Mouse (Mus musculus): Measurements from ENCODE around the gene Gpc4. TPM values are rescaled to one million over a fixed set of nuclear protein-coding genes. Genes with fewer than 3 reads are reported as not detected.

Gpc4 gene
- polyA plus RNA-seq (2015; fragmentation: Nextera tagmentation; extraction: Ambion mirVana) = 102 and 105 TPM in 2 replicates

- H3K9ac ChIP-seq = peak within 1 kb of the TSS; percentile 65
- H3K4me2 ChIP-seq = peak within 1 kb of the TSS; percentile 51
- peaks cover 5% of the 10 kb centered on the region; the same call in 1 of the 2 replicates for H3K4me1 ChIP-seq
- peaks cover 4% of the 10 kb centered on the region; the same call in 1 of the 2 replicates for H3K27me3 ChIP-seq
- WGBS = 22% methylated on average over 67 of the region's 76 CpGs
- ATAC-seq (ENCODE audit: insufficient number of reproducible peaks, low FRiP score, low TSS enrichment, low read depth) = peak; percentile 89
- H3K27ac ChIP-seq = peak within 1 kb of the TSS; percentile 84
- no peaks in the 10 kb centered on the region for H3K36me3 ChIP-seq
- peak within 1 kb of the TSS; percentile 59 for H3K4me3 ChIP-seq
- H3K9me3 ChIP-seq = no peaks in the 10 kb centered on the region
Observed at GRCm38 (mm10) chrX:52164738-52165554, at the start of gene Gpc4. TSS of gene Gpc4 (minus strand) at chrX:52165252.

GRCm38 (mm10) chrX:52212846-52213245 lies 47.8 kb upstream of the Gpc4 start:
- Histone ChIP-seq H3K4me2 (no peak overlapping the region), H3K4me1 (no peaks in the 10 kb centered on the region), H3K27ac (no peak overlapping the region), H3K36me3 (no peaks in the 10 kb centered on the region), H3K9me3 (no peaks in the 10 kb centered on the region), H3K9ac (no peak overlapping the region), H3K4me3 (no peak overlapping the region), H3K27me3 (peaks cover 4% of the 10 kb centered on the region; the same call in 1 of the 2 replicates)
- ATAC-seq (ENCODE audit: insufficient number of reproducible peaks, low FRiP score, low TSS enrichment, low read depth) = no peak
- 44% methylated on average over 4 of the region's 4 CpGs for whole genome bisulfite sequencing

DNA sequence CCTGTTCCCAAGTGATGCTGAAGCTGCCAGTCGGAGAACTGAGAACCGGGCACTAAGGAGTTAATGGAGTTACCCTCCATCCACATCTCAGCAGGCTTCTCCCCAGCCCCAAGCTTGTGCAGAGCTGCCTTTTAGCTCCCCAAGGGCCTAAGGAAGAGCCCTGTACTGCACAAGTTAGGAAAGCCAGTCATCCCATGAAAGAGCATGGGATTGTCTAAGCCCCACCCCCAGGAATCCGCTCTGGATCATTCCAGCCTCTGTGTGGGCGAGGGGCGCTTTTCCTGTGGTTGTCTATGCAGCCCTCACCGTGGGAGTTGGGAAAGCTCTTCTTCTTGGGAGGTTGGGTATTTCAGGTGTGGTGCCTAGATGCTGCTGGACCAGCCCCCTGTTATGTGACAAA lies 34.8 kb upstream of the Gpc4 start:
- Histone ChIP-seq H3K9ac (no peak overlapping the region), H3K4me2 (no peak overlapping the region), H3K36me3 (no peaks in the 10 kb centered on the region), H3K27ac (no peak overlapping the region), H3K27me3 (no peaks in the 10 kb centered on the region; the same call in 1 of the 2 replicates), H3K4me1 (0 out of 2 replicates have a peak, but pooled peaks cover 4% of the 10 kb centered on the region), H3K4me3 (no peak overlapping the region), H3K9me3 (no peaks in the 10 kb centered on the region)
- ATAC-seq (ENCODE audit: insufficient number of reproducible peaks, low FRiP score, low TSS enrichment, low read depth) = no peak
- 27% methylated on average over 6 of the region's 6 CpGs for WGBS

GRCm38 (mm10) chrX:52193311-52193968 lies 28.4 kb upstream of the Gpc4 start:
- Histone ChIP-seq H3K4me1 (no peaks in the 10 kb centered on the region), H3K9ac (no peak overlapping the region), H3K4me2 (no peak overlapping the region), H3K4me3 (no peak overlapping the region), H3K36me3 (no peaks in the 10 kb centered on the region), H3K9me3 (no peaks in the 10 kb centered on the region), H3K27ac (no peak overlapping the region), H3K27me3 (no peaks in the 10 kb centered on the region)
- WGBS = 33% methylated on average over 4 of the region's 4 CpGs
- no peak for ATAC-seq (ENCODE audit: insufficient number of reproducible peaks, low FRiP score, low TSS enrichment, low read depth)

- no peak for ATAC-seq (ENCODE audit: insufficient number of reproducible peaks, low FRiP score, low TSS enrichment, low read depth)
- Histone ChIP-seq H3K9me3 (no peaks in the 10 kb centered on the region), H3K4me1 (no peaks in the 10 kb centered on the region), H3K27ac (no peak overlapping the region), H3K4me3 (no peak overlapping the region), H3K36me3 (no peaks in the 10 kb centered on the region), H3K27me3 (no peaks in the 10 kb centered on the region), H3K9ac (no peak overlapping the region), H3K4me2 (no peak overlapping the region)
- 32% methylated on average over 4 of the region's 4 CpGs for WGBS
Observed at GRCm38 (mm10) chrX:52189094-52189493, 24.0 kb upstream of the Gpc4 start.

GRCm38 (mm10) chrX:52183551-52184442 lies 18.7 kb upstream of the Gpc4 start:
- Histone ChIP-seq H3K4me3 (no peak overlapping the region), H3K36me3 (no peaks in the 10 kb centered on the region), H3K27ac (no peak overlapping the region), H3K9me3 (no peaks in the 10 kb centered on the region), H3K27me3 (no peaks in the 10 kb centered on the region), H3K4me1 (no peaks in the 10 kb centered on the region), H3K9ac (no peak overlapping the region), H3K4me2 (no peak overlapping the region)
- ATAC-seq (ENCODE audit: insufficient number of reproducible peaks, low FRiP score, low TSS enrichment, low read depth) = no peak
- WGBS = 43% methylated on average over 5 of the region's 5 CpGs

GRCm38 (mm10) chrX:52181401-52181800 lies 16.3 kb upstream of the Gpc4 start:
- WGBS = 50% methylated on average over 2 of the region's 2 CpGs

DNA sequence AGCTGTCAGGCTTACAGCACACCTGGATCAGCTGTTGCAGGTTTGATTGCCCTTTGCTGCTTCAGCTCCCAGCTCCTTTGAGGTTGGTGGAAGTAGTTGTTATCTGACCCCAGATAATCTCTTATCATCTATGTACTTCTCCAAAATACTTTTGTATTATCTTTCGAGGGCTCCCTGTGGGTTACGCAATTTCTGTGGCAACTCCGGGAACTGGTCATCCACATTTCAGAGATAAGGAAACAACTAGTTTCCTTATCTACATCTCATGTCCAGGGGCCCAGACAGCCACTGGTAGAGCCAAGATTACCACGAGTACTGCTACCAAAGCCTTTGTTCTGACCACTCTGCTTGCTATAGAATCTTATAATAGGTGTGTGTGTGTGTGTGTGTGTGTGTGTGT lies 12.0 kb upstream of the Gpc4 start:
- no peaks in the 10 kb centered on the region for H3K9me3 ChIP-seq
- 77% methylated on average over 4 of the region's 4 CpGs for WGBS

More at GRCm38 (mm10) chrX:52181401-52181800, 16.3 kb upstream of the Gpc4 start:
- no peak overlapping the region for H3K4me2 ChIP-seq
- ATAC-seq (ENCODE audit: insufficient number of reproducible peaks, low FRiP score, low TSS enrichment, low read depth) = no peak
- no peaks in the 10 kb centered on the region for H3K9me3 ChIP-seq
- H3K4me3 ChIP-seq = no peak overlapping the region
- no peak overlapping the region for H3K27ac ChIP-seq
- H3K36me3 ChIP-seq = no peaks in the 10 kb centered on the region
- no peak overlapping the region for H3K9ac ChIP-seq
- H3K4me1 ChIP-seq = no peaks in the 10 kb centered on the region
- H3K27me3 ChIP-seq = no peaks in the 10 kb centered on the region

GRCm38 (mm10) chrX:52167519-52168244 lies 2.6 kb upstream of the Gpc4 start:
- H3K27ac ChIP-seq = no peak overlapping the region
- no peak overlapping the region for H3K4me2 ChIP-seq
- 0 out of 2 replicates have a peak, but pooled peaks cover 3% of the 10 kb centered on the region for H3K4me1 ChIP-seq
- no peak overlapping the region for H3K4me3 ChIP-seq
- no peaks in the 10 kb centered on the region for H3K36me3 ChIP-seq
- no peak for ATAC-seq (ENCODE audit: insufficient number of reproducible peaks, low FRiP score, low TSS enrichment, low read depth)
- no peak overlapping the region for H3K9ac ChIP-seq
- WGBS = 48% methylated on average over 6 of the region's 6 CpGs
- no peaks in the 10 kb centered on the region for H3K9me3 ChIP-seq
- H3K27me3 ChIP-seq = peaks cover 4% of the 10 kb centered on the region; the same call in 1 of the 2 replicates

More for the DNA sequence above, 12.0 kb upstream of the Gpc4 start:
- Histone ChIP-seq H3K36me3 (no peaks in the 10 kb centered on the region), H3K27ac (no peak overlapping the region), H3K4me3 (no peak overlapping the region), H3K27me3 (no peaks in the 10 kb centered on the region), H3K4me1 (no peaks in the 10 kb centered on the region), H3K9ac (no peak overlapping the region), H3K4me2 (no peak overlapping the region)
- ATAC-seq (ENCODE audit: insufficient number of reproducible peaks, low FRiP score, low TSS enrichment, low read depth) = no peak

DNA sequence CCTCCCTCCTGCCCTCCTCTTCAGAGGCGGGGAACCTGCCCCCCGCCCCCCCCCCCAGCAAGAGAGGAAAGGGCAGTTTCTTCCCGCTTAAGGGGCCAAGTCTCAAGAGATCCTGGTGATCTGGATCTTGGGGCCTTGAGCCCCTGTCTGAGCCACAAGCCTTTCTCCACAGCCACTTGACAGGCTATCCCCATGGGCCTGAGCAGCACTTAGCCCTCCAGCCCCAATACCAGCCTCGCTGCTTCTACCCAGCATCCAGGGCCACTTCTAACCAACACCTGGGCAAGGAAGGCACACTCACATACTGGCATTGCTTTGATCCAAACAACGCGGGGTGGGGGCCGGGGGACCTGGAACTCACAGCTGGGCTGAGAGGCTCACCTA lies 495 bp upstream of the Gpc4 start:
- no peak overlapping the region for H3K27ac ChIP-seq
- WGBS = 40% methylated on average over 5 of the region's 7 CpGs
- ATAC-seq (ENCODE audit: insufficient number of reproducible peaks, low FRiP score, low TSS enrichment, low read depth) = no peak
- peak overlapping the region; percentile 51; the same call in 1 of the 2 replicates for H3K4me2 ChIP-seq
- H3K9me3 ChIP-seq = no peaks in the 10 kb centered on the region
- no peaks in the 10 kb centered on the region for H3K36me3 ChIP-seq
- H3K4me3 ChIP-seq = peak overlapping the region; percentile 59
- H3K9ac ChIP-seq = no peak overlapping the region
- H3K4me1 ChIP-seq = peaks cover 5% of the 10 kb centered on the region; the same call in 1 of the 2 replicates
- peaks cover 4% of the 10 kb centered on the region; the same call in 1 of the 2 replicates for H3K27me3 ChIP-seq

Data from limb, embryonic 15.5 days (tissue).